Mouse (Mus musculus) thymus, postnatal 10 days (tissue): ENCODE results near the gene Hmg20b.

Source experiments
- DNase-seq, 2 experiments: peaks; one replicate each; pipeline ENCODE4 v3.0.0; 2021; ENCODE audit warnings: low spot score in 2 of 2

The Hmg20b gene

DNA sequence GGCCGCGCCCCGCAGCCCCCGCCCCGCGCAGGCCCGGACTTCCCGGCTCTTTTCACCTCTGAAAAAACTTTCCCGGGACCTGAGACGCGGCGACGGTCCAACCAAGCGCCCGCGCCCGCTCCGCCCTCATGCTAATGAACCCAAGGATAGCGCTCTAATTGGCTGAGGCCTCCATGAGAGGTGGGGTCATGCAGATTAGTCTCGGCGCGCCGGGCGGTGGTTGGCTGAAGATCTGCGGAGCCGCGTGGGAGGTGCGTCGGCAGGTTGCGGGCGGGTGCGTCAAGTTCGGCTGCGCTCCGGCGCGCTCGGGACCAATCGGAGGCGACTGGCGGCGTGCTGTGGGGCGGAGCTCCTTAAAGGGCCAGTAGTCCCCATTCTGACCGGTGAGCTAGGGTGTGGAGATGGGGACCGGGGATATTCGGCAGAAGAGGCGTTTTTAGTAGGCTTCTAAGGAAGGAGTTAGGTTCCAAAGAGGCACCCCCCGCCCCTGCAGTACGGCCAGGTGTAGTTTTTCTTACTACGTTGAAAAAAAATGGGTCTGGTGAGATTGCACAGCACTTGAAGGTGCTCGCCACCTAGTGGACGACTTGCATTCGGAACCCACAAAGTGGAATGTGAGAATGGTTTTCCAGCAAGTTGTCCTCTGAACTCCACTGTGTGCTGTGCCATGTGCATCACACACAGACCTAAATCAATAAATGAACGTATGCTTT, at the start of gene Hmg20b:
Gene Hmg20b (minus strand): TSS at position 130 of the 713 bp plus-strand sequence.
- peak; percentile 99 for DNase-seq

DNA sequence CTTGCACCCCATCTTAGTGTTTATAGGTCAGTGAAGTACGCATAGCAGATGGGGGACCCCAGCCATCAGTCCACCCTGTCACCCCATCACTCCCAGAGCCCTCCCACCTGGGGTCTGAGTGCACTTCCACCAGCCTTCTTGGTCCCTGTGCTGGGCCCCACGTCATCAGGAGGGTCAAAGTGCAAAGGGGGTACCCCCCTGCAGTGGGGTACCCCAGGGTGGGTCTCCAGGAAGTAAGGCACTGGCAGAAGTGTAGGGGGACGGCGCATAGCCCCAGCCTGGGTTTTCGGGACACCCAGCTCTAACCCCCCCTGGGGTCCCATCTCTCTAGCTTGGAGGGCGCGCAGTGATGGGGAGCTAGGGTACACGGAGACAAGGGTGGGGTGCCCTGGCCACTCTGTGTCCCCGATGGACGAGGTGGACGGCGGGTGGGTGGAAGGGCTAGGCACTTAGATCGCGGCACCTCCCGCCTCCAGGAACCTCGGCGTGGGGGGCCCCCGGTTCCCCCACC, 49.6 kb upstream of the Hmg20b start:
- DNase-seq: no peak

DNA sequence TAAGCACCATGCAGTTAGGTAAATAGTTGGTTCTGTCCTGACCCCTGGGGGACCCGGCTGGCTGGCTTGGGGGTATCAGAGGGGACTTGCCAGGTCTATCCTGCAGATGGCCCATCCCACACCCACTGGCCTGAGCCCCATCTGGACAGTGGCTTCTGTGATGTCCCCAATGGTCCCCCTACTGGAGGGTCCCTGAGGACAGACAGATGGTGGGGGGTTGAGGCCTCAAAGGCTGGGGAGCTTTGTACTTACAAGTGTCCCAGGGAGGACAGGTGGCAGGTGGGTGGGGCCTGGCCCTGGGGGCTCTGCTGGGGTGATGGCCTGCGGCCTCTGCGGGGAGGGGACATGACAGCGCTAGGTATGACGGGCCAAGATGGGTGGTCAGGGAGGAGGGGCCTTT, 49.0 kb upstream of the Hmg20b start:
- no peak for DNase-seq

DNA sequence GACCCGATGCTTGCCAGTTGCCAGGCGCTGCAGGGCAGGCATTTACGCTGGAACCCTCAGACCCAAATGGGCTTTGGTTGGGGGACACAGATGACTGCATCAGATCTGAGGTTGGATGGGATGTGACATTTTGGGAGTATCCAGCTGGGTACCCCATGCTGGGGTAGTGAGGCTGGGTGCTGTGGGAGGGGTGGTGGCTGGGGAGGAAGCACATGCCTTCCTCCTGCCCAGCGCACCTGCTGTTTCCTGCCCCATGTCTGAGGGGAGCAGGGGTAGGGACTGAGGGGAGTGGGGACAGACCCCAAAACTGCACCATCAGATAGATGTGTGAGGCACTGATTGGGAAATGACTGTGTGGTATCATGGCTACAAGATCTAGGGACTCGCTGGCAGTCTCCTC, 46.5 kb upstream of the Hmg20b start:
- DNase-seq: no peak

DNA sequence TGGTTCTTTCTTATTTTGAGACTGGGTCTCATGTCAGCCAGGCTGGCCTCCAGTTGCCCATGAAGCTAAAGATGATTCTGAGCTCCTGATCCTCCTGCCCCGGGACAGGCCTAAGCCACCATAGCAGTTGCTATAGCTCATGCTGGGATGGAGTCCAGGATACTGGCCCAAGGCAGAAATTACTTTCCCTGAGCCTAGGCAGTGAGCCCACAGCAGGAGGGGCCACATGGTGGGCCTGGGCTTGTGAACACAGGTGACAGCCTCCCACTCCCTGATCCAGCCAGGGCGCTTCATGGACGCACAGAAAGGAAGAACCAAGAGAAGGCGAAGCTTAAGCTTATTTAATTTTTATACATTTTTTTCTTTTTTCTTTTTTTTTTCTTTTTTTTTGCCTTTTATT, 45.6 kb upstream of the Hmg20b start:
- DNase-seq: no peak

DNA sequence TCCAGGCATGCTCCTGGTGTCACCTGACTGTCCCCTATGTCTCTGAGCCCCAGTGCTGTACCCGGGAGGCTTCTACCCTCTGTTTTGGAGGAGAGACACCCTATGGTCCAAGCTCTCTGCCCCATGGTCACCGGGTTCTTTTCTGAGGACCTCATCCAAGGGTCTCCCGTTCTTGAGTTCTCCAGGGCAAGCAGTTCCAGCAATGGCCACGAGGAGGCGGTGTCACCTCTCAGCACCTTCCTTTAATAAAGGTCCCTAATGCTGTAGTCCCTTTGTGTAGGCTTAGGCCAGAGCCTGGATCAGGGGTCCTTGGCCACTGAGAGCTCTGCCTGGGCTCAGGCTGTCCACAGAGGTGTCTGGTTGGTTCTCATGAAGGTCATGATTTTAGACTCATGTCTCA, 44.8 kb upstream of the Hmg20b start:
- DNase-seq: peak; percentile 48 to 75

DNA sequence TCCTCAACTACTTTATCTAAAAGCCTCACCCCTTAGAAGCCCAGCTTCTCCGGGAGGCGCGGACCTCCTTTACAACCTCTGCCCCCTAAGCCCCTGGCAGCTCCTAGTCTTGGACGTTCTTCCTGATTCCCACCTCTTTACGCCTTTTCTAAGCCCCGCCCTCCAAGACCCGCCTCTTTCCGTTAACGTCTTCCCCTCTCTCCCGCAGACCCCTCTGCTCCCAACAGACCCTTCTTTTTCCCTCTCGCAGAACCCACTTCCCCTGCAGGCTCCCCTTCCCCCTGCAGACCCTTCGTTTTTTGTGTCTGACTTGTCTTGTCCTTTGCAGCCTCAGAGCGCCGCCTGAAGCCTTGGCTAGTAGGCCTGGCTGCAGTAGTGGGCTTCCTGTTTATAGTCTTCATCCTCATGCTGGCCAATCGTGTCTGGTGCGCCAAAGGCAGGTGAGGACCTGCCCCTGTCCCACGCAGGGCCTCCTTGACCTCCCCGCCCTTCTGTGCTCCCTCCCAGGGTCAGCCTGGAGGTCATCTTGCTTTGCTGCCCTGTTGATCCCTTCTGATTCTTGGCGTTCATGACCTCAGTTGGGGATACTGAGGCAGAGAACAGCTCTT, 43.3 kb upstream of the Hmg20b start:
- peak in 1 of 2 experiments; percentile 54 for DNase-seq

DNA sequence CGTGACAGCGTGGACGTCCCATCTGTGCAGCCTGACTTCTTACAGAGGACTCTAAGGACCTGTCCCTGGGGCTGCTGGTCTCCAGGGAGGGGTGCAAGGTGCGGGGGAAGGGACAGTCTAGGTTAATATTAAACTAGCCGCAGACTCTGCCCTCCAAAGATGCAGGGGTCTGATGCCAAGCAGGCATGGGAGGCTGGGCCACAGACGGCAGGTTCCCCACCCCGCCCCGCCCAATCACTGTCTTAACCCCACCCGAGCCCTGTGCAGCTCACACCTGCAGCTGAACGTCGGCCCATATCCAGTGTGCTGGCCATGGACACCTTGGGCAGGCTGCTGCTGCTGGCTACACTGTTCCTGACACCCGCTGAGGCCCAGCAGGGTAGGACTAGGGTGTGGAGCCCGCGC, 42.5 kb upstream of the Hmg20b start, which contains the start of gene Smim24:
Gene Smim24 (plus strand): TSS at position 271 of the 405 bp plus-strand sequence.
- DNase-seq: no peak

DNA sequence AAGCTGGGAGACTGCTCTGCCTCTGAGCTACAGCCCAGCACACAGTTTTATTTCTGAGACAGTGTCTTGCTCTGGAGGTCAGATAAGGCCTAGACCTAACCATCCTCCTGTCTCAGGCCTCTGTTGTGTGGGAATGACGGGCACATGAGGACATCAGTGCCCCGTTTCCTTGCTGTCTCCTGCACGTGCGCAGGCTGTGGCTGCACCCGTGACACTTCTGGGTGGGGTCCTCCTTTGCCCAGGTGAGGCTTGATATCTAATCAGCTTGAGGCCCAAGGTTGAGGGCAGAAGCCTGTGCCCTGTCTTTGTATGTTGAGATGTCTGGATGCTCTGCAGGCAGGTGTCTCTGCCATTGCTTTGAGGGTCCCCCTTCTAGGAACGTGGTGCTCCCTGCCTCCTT, 42.0 kb upstream of the Hmg20b start:
- no peak for DNase-seq

DNA sequence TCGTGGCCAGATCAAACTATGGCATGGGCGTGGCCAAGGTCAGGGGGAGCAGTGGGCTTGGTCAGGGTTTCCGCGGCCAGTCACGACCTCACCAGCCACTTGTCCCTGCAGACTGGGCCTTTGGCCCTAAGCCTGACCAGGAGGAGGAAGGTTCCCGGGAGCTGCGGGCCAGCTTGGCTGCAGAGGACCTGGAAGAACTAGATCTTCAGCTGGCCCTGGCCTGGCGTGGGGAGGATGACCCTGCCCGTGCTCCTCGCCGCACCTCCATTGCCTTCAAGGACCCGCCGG, 40.3 kb upstream of the Hmg20b start:
- DNase-seq: no peak

DNA sequence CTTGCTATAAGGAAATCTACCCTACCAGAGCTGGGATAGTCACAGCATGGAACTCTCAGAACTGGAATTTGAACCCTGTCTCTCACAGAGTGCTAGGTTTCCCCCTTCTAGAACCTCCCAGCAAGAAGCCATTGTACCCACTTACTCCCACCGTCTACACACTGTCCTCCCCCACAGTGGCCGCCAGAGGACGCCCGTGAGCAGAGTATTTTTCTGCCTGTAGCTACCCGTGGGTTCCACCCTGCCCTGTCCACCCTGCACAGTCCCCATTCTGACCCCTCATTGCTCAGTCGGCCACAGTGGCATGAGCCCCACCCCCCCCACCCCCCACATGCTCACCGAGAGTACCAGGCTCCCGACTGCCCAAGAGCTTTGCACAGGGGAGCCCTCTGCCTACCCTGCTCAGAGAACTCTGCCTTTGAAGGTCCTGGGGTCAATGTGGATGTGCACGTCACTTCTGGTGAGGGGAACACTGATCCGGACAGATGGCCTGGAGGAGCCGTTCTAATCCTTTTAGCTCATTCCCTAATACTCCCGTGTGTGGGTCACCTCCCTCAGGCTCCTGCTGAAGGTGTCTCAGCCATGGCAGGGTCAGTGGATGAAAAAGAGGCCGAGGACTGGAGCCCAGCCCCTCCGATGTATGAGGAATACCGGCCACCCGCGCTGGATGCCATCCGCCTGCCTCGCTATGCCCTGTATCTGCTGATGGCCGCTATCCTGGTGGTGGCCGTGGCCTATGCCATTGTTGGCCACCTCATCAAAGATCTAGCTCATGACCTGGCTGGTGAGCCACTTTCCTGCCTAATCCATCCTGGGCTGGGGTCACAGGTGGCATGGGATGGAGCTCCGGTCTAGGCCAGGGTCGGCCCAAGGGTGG, 39.8 kb upstream of the Hmg20b start:
- peak; percentile 48 to 75 for DNase-seq

DNA sequence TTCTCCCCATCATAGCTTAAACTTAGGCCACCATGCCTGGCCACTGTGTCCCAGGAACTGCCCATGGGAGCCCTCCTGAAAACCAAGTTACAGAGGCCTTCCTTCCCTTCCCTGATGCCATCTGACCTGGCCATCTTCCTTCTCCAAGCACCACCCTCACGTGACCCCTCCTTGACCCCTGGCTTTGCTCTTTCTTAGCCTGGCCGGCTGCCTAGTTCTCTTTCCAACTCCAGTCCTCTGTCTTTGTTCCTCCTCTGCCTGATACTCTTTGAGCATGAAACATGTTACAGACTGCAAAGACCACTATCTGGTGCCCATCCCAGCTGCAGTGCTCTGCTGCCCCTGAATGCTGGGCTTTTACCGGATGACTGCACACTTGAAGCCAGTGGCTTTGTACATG, 39.1 kb upstream of the Hmg20b start:
- no peak for DNase-seq

DNA sequence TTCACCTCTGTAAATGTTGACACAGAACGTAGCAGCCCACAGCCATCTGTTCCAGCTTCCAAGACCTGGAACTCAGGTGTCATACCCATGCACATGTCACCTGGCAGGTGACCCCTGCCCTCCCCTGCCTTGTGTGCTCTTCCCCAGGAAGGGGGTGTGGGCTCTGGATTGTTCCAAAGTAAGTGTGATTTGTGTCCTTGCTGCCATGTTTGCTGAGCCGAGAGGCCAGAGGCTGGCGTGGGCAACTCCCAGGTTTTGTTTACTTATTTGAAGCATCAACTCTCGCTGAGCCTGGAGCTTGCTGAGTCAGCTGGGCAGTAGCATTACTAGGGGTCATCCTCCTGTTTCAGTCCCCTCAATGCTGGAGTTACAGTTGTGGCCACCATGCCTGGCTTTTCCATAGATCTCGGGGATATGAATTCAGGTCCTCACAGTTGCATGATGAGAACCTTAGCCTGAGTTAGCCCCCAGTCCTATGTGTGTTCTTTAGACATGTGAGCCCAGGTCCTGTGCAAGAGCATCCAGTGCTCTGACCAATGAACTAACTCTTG, 38.3 kb upstream of the Hmg20b start, which contains the start of gene Gm48552:
Gene Gm48552 (plus strand): TSS at position 501 of the 551 bp plus-strand sequence.
- DNase-seq: no peak

DNA sequence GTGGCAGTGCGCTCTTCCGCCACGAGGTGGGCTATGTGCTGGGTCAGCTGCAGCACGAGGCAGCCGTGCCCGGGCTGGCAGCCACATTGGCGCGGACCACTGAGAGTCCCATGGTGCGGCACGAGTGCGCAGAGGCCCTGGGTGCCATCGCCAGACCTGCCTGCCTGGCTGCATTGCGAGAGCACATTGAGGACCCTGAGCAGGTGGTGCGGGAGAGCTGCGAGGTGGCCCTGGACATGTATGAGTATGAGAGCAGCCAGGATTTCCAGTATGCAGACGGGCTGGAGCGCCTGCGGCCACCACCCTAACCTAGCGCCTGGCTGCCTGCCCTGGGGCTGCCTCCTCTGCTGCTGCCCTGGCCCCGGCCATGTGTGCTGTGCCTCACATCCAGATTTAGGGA, 37.4 kb upstream of the Hmg20b start:
- DNase-seq: no peak

DNA sequence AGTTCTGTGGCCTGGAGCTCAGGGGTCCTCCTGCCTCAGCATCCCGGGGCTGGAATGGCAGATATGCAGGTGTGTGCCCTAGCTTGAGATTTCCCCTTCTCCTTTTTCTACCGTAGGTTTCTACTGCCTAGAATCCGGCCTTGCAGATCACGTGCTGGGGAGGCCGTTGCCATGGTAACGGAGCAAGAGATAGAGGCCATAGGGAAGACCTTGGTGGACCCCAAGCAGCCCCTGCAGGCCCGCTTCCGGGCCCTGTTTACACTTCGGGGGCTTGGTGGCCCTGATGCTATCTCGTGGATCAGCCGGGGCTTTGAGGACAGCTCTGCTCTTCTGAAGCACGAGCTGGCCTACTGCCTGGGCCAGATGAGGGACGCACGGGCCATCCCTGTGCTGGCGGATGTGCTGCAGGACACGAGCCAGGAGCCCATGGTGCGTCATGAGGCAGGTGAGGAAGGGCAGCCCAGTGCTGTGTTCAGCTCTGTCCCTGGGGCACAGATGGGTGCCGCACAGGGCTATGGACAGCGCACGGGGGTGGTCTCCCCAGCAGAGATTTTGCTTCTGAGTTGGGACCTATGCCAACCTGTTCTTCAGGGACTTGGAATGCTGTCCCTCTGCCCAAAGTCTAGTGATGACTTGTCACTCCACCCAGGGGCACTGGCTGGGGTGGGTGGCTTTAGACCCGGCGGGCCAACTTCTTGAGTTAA, 35.5 kb upstream of the Hmg20b start:
- no peak for DNase-seq

DNA sequence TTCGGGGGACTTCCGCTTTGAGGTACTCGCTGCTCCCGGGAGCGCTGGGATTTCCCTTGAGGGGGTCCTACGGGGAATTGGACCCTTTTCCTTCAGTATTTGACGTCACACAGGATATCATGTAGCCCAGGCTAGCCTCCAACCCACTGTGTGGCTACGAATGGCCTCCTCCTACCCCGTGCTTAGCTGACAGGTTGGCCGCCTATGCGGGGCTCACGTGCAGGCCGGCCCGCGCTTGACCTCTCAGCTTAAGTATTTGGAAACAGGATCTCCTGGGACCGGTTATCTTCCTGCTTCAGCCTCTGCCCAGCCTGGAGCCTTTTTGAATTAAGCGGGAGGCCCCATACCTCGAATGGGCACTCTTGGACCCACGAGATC, 34.3 kb upstream of the Hmg20b start:
- DNase-seq: no peak

DNA sequence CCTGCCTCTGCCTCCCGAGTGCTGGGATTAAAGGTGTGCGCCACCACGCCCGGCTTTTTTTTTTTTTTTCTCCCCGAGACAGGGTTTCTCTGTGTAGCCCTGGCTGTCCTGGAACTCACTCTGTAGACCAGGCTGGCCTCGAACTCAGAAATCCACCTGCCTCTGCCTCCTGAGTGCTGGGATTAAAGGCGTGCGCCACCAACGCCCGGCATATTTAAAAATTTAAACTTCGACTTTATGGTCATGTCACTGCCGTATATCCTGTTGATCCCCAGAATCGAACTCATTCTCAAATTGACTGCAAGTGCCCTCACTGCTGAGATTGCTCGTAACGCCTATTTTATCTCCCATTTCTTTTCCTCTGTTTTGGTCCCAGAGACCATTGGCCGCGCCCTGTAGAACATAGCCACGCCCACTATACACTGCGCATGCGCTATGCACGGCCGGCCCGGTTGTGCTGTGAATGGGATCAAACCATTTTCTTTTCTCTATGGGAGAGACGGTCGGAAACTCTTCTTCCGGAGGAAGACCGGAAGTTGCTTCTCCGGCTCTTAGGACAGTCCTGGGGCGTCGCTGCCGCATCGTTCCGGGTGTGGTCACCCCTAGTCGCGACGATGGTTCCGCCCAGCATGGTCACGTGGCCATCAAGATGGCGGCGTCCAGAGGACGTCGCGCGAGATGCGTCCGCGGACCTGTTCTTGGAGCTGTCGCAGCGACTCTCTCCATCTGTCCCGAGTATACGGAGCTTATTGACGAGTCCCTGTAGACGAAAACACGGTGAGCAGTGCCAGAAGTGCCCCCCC, 33.7 kb upstream of the Hmg20b start, which contains the start of the genes Dohh and Gm48551:
Gene Dohh (plus strand): TSS at position 627 of the 803 bp plus-strand sequence.
Gene Gm48551 (plus strand): TSS at position 665 of the 803 bp plus-strand sequence.
- DNase-seq: peak; percentile 95 to 99

DNA sequence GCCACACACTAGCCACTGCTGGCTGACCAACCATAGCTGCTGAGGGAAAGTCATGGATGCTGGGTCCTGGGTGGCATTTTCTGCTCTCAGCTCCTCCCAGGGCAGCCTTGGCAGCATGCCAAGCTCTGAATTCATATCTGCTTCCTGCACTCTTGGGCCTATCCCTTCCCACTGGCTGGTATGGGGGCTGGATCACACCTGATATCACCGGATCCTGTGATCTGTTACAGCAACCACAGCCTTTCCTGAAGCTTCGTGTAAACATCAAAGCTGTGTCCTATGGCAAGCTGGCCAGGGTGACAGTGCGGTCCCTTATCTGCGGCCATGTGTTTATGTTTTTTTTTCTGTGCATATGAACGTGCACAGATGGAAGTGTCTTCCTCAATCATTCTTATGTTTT, 31.8 kb upstream of the Hmg20b start:
- no peak for DNase-seq

DNA sequence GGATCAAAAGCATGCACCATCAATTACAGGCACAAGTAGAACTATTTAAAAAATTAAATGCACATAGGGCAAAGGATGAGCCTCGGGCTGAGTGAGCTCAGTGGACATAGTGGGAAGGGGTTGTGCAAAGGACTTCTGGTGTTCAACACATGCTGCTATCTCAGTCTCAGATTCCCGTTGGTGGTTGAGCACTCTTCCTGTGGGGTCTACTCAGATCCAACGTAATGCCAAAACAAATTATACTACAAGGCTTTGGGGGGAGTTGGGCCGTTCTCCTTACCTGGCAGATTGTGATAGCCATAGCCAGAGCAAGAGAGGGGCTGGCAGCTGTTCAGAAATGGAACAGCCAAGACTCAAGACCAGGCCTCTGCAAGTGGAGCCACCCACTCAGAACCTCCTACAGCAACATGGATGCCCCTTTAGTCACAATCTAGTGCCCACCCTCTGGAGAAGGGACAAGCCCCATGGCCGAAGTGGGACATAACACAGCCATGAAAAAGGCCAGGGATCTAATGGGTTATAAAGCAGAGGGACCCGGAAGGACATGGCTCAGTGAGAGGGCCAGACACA, 29.6 kb upstream of the Hmg20b start:
- DNase-seq: no peak

DNA sequence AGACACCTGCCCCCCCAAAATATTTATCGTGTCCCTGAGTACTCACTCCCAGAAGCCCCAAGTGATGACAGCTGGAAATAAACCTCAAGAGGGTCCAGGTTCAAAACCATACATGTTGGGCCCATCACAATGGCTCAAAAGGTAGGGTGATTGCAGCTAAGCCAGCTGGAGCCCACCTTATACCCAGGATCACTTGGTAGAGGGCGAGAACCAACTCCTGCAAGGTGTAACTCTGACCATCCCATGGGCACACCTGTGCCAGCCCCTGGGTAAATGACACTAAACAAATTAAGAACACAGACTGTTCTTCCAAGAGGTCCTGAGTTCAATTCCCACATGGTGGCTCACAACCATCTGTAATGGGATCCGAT, 28.9 kb upstream of the Hmg20b start:
- DNase-seq: no peak
